Mouse (Mus musculus) midbrain, postnatal 0 days (tissue): ENCODE measurements around the gene Lzts2. TPM values are rescaled to one million over a fixed set of nuclear protein-coding genes. Genes with fewer than 3 reads are reported as not detected.
A peak's percentile ranks its signal among the peaks of the same experiment; 100 is the strongest.

Source experiments
- ATAC-seq: fragments of 200-750 bp; cut with Nextera tagmentation; 2 replicates; pipeline ENCODE4 v1.8.0; 2017; ENCODE audit warnings: moderate number of reproducible peaks, mild to moderate bottlenecking, moderate TSS enrichment, moderate library complexity; ENCODE audit not compliant: low FRiP score
- DNase-seq: peaks from one replicate; pipeline ENCODE4 v3.0.0-alpha.2; 2015; ENCODE audit warnings: low spot score
- H3K27ac ChIP-seq: fragments of 300-500 bp; sonication (generic); 2 replicates; pipeline ENCODE4 v1.5.1; 2014; ENCODE audit warnings: low read depth, mild to moderate bottlenecking, low read length, mixed read lengths
- H3K27me3 ChIP-seq: fragments of 300-500 bp; sonication (generic); 2 replicates; pipeline ENCODE4 v1.6.1; 2014; ENCODE audit warnings: low read length, control low read depth, mixed read lengths; ENCODE audit not compliant: insufficient read depth
- H3K36me3 ChIP-seq: fragments of 300-500 bp; sonication (generic); 2 replicates; pipeline ENCODE4 v1.6.1; 2014; ENCODE audit warnings: low read length, control low read depth, mixed read lengths; ENCODE audit not compliant: insufficient read depth
- H3K4me1 ChIP-seq: fragments of 300-500 bp; sonication (generic); 2 replicates; pipeline ENCODE4 v1.6.1; 2014; ENCODE audit warnings: mild to moderate bottlenecking, control low read depth, antibody characterized with exemption, low read length, mixed read lengths; ENCODE audit not compliant: insufficient read depth
- H3K4me2 ChIP-seq: fragments of 300-500 bp; sonication (generic); 2 replicates; pipeline ENCODE4 v1.6.1; 2014; ENCODE audit warnings: low read depth, mild to moderate bottlenecking, low read length, mixed read lengths; ENCODE audit not compliant: poor library complexity, severe bottlenecking
- H3K4me3 ChIP-seq: fragments of 300-500 bp; sonication (generic); 2 replicates; pipeline ENCODE4 v1.5.1; 2014; ENCODE audit warnings: low read depth, mild to moderate bottlenecking, low read length, moderate library complexity
- H3K9ac ChIP-seq: fragments of 300-500 bp; sonication (generic); replicated peaks from 2 replicates; pipeline ENCODE4 v1.6.1; 2014; ENCODE audit warnings: mild to moderate bottlenecking, low read length, moderate library complexity, mixed read lengths; ENCODE audit not compliant: poor library complexity, severe bottlenecking
- H3K9me3 ChIP-seq: fragments of 300-500 bp; sonication (generic); 2 replicates; pipeline ENCODE4 v1.6.1; 2016; ENCODE audit warnings: low read length, control low read depth
- CTCF ChIP-seq: IDR thresholded peaks from 2 replicates; pipeline ENCODE4 v1.5.1; 2016; ENCODE audit warnings: antibody characterized with exemption, mild to moderate bottlenecking
- WGBS: fragments of 180-500 bp; shearing (Covaris S2); extraction: QIAGEN DNeasy Blood & Tissue Kit; methylation state at CpG from one replicate; pipeline ENCODE4 v1.1.7; 2014; 5-methylcytosine and 5-hydroxymethylcytosine counted together
- polyA plus RNA-seq: library from polyadenylated mRNA; unstranded; fragments of >200 nt; fragmentation: Nextera tagmentation; extraction: Ambion mirVana; gene quantifications from 2 replicates; pipeline ENCODE4 v1.2.1, GENCODE M21; 2015
- total RNA-seq: library from RNA; depleted of rRNA; stranded (reverse); fragments of >200 nt; gene quantifications from 2 replicates; pipeline ENCODE4 v1.2.3, GENCODE M21; 2014; rRNA removed

Lzts2 gene
- total RNA-seq (32.8 and 40.4 TPM in 2 replicates), polyA plus RNA-seq (12.9 TPM in 2 replicates)

GRCm38 (mm10) chr19:45014335-45014971 is at the start of gene Lzts2:
Gene Lzts2, plus strand, starts transcription at chr19:45014414.
- TF ChIP-seq CTCF = no peak
- Histone ChIP-seq H3K9me3 (no peaks in the 10 kb centered on the region), H3K9ac (no peak within 1 kb of the TSS), H3K27ac (no peak within 1 kb of the TSS), H3K4me1 (peaks cover 15% of the 10 kb centered on the region), H3K36me3 (peaks cover 14% of the 10 kb centered on the region), H3K27me3 (no peaks in the 10 kb centered on the region), H3K4me3 (peak within 1 kb of the TSS; percentile 72; the same call in 1 of the 2 replicates), H3K4me2 (peak within 1 kb of the TSS; percentile 88)
- 18% methylated on average over 10 of the region's 10 CpGs for WGBS
- ATAC-seq = no peak
- DNase-seq = no peak

GRCm38 (mm10) chr19:44965978-44966377 is 48.2 kb upstream of the Lzts2 start:
- 100% methylated on average over 1 of the region's 1 CpGs for WGBS
- peaks cover 45% of the 10 kb centered on the region for H3K36me3 ChIP-seq
- no peaks in the 10 kb centered on the region for H3K27me3 ChIP-seq
- DNase-seq (no peak), ATAC-seq (no peak)
- peak; percentile 22; the same call in 1 of the 2 replicates for TF ChIP-seq CTCF
- H3K9me3 ChIP-seq = no peaks in the 10 kb centered on the region
- no peak overlapping the region for H3K27ac ChIP-seq
- no peaks in the 10 kb centered on the region for H3K4me1 ChIP-seq
- no peak overlapping the region for H3K9ac ChIP-seq
- H3K4me3 ChIP-seq = no peak overlapping the region
- no peak overlapping the region for H3K4me2 ChIP-seq

GRCm38 (mm10) chr19:44968329-44968728 is 45.9 kb upstream of the Lzts2 start:
- WGBS = 93% methylated on average over 3 of the region's 3 CpGs
- Histone ChIP-seq H3K9ac (no peak overlapping the region), H3K27me3 (no peaks in the 10 kb centered on the region), H3K9me3 (no peaks in the 10 kb centered on the region), H3K36me3 (peaks cover 47% of the 10 kb centered on the region), H3K4me1 (no peaks in the 10 kb centered on the region), H3K4me3 (no peak overlapping the region), H3K4me2 (no peak overlapping the region), H3K27ac (no peak overlapping the region)
- TF ChIP-seq CTCF = no peak
- ATAC-seq = no peak
- DNase-seq = no peak

GRCm38 (mm10) chr19:44976636-44977035 is 37.6 kb upstream of the Lzts2 start:
- Histone ChIP-seq H3K4me1 (no peaks in the 10 kb centered on the region), H3K9me3 (no peaks in the 10 kb centered on the region), H3K36me3 (peaks cover 78% of the 10 kb centered on the region), H3K9ac (no peak overlapping the region), H3K4me3 (no peak overlapping the region), H3K27me3 (no peaks in the 10 kb centered on the region), H3K4me2 (no peak overlapping the region), H3K27ac (no peak overlapping the region)
- ATAC-seq = no peak
- TF ChIP-seq CTCF = no peak
- WGBS = 87% methylated on average over 6 of the region's 6 CpGs
- no peak for DNase-seq

GRCm38 (mm10) chr19:44977148-44977547 is 37.1 kb upstream of the Lzts2 start:
- 99% methylated on average over 6 of the region's 6 CpGs for WGBS
- TF ChIP-seq CTCF = no peak
- Histone ChIP-seq H3K4me2 (no peak overlapping the region), H3K36me3 (peaks cover 78% of the 10 kb centered on the region), H3K9ac (no peak overlapping the region), H3K27me3 (no peaks in the 10 kb centered on the region), H3K4me1 (no peaks in the 10 kb centered on the region), H3K27ac (no peak overlapping the region), H3K9me3 (no peaks in the 10 kb centered on the region), H3K4me3 (no peak overlapping the region)
- ATAC-seq = no peak
- DNase-seq = no peak

GRCm38 (mm10) chr19:44980787-44981186 is 33.4 kb upstream of the Lzts2 start:
- H3K27ac ChIP-seq = no peak overlapping the region
- H3K4me3 ChIP-seq = no peak overlapping the region
- H3K36me3 ChIP-seq = peaks cover 46% of the 10 kb centered on the region
- H3K4me2 ChIP-seq = no peak overlapping the region
- WGBS = 97% methylated on average over 2 of the region's 2 CpGs
- no peak overlapping the region for H3K9ac ChIP-seq
- no peak for TF ChIP-seq CTCF
- DNase-seq (no peak), ATAC-seq (no peak)
- no peaks in the 10 kb centered on the region for H3K4me1 ChIP-seq
- H3K27me3 ChIP-seq = no peaks in the 10 kb centered on the region
- no peaks in the 10 kb centered on the region for H3K9me3 ChIP-seq
